Mouse (Mus musculus) cerebellum, postnatal 25 days (tissue): ENCODE results near the gene Mmp21.
"Not testable (repeated sequence)": the region's sequence is repeated elsewhere in the genome, so short reads cannot be mapped to it uniquely, and the experiment has no call there.

Source experiments
- DNase-seq, 2 experiments: peaks; one replicate each; pipeline ENCODE4 v3.0.0; 2021; ENCODE audit warnings: mixed read lengths in 2 of 2

Mmp21 gene

DNA sequence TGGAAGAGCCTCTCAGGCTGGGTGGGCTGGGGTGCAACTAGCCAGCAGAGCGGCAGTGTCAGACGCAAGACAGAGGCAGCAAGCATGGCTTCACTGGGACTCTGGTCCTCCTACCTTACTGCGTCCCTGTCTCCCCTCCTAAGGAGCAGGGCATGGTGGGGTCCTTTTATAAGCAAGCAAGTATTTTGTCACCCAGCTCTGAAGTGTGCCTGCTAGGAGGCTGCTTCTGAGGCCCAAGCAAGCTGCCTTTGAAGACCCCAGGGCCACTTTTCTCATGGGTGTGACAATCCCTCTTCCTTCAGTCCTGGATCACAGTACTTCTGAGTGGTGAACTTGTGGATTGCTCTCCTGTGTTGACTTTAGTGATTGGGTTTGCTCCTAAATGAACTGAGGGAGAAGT, at the start of gene Mmp21:
Gene Mmp21, minus strand, starts transcription at position 101 of the 400 bp plus-strand sequence.
- peak in 1 of 2 experiments; percentile 16 for DNase-seq

DNA sequence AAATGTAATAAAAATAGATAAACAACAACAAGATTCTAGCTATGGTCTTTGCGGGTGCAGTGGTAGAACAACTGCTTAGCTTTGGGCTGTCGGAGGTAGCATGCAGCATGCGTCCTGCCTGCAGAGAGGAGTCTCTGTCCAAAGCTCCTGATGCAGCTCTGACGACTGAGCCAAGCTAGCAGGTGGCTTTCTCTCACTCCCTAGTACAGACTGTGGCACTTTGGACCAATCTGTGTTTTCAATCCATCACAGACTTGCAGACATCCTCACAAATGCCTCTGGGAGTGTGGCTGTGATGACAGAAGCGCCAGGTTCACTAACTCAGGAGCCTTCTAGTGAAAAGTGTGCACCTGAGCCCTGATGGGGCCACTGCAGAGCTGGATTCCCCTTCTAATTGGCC, 49.5 kb upstream of the Mmp21 start:
- DNase-seq: peak; percentile 62 to 66

DNA sequence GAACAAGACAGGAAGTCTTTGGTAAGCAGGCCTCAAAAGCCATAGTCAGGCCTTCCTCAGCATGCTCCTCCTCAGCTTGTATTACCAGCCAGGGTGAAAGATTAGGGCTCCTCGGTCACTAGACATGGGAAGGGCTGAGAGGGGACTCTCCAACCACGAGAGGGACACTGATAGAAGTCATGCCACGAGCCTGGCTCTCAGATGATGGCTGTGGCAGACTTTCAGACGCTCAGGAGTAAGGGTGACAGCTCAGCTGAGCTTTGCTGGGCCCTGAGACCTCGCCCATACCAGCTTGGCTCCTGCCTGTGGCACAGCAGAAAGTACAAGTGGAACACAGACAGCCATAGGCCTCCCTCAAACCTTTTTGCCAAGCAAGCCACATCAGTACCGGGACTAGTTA, 47.2 kb upstream of the Mmp21 start:
- DNase-seq: no peak

DNA sequence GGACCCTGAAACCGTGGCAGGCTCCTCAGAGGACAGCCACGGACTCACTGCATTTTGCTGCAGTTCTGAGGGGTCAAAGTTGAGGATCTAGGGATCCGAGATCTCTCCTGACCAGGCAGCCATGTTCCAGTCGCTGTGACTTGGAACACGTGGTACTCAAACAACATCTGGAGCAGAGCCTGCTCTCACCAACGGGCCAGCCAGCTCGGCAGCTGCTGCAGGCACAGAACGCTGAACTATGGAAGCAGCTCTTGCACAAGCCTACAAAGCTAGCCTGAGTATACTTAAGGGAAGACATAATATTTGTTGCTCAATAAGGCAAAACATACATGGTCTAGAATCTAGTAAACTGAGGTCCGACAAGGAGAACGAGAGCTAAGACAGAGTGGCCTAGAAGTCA, 45.7 kb upstream of the Mmp21 start:
- DNase-seq: no peak

DNA sequence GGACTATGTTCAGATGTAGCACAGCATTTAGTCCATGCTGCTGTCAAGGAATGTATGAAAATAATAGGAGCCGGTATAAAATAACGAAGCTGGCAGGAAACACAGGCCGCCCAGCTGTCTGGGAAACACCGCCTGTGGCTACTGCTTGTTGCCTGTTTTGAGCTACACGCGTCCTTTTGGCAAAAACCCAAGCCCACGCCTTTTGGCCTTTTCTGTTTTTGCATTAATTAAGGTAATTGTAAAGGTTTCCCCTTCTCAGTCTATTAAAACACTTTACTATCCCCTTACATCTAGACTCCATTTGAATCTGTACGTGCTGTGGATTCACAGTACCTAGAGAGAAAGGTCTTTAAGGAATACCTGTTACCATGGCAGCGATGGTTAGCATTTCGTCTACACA, 45.0 kb upstream of the Mmp21 start:
- no peak for DNase-seq

DNA sequence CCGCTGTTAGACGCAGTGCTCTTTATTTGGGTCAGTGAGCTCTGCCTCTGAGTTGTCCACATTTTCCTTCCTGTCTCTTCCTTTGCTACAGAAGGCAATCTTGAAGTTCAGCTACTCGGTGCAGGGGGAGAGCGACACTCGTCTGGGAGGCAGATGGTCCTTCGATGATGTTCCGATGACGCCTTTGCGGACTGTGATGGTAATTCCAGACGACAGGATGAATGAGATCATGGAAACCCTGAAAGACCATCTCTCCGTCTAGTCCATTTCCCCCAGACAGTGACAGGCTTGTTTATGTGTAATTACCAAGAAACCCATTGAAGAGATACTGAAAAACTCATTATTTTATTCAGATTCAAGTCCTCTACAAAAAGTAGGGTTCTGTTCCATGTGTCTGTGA, 40.8 kb upstream of the Mmp21 start:
- DNase-seq: no peak

DNA sequence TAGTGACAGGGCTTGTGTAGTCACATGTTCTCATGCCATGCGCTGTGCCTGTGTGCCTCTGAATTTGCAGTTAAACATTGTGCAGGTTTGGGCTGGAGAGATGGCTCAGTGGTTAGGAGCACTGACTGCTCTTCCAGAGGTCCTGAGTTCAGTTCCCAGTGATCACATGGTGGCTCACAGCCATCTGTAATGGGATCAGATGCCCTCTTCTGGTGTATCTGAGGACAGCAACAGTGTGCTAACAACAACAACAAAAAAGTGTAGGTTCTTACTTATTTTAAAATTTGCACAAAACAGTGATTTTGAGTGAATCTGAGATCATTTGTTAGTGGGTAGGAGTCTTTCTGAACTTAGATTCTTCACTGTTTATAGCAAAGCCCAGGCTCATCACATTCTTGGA, 38.7 kb upstream of the Mmp21 start:
- no peak for DNase-seq

DNA sequence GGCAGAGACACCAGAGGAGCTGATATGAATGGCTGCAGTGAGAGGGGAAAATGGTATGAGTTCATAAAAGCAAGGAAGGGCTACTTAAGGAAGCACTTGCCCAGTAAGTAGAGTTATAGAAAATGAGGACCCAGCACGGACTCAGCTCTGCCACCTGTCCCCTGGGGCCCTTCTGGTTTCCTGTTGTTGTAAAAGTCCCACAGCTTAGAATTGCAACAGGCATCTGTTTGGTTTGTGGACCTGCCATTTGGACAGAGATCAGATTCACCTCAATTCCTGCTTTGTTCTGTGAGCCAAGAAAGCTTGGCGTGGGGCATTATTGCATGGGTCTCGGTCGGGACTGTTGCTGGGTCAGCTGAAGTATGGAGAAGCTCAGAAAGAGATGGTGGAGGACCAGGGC, 35.5 kb upstream of the Mmp21 start:
- DNase-seq: no peak

DNA sequence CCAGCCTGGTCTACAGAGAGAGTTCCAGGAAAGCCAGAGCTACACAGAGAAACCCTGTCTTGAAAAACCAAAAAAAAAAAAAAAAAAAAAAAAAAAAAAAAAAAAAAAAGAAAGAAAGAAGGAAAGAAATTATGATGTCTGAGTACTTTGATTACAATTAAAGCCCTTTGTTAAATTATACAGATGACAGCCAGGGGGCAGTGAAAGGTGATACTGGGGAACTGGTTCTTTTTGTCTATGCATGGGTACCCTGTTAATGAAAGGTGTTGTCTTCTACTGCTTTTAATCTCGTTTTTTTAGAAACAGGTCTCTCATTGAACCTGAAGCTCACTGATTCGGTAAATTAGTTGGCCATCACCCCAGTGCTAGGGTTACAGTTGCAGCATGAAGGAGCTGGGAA, 27.4 kb upstream of the Mmp21 start:
- DNase-seq: peak in 1 of 2 experiments; percentile 52

DNA sequence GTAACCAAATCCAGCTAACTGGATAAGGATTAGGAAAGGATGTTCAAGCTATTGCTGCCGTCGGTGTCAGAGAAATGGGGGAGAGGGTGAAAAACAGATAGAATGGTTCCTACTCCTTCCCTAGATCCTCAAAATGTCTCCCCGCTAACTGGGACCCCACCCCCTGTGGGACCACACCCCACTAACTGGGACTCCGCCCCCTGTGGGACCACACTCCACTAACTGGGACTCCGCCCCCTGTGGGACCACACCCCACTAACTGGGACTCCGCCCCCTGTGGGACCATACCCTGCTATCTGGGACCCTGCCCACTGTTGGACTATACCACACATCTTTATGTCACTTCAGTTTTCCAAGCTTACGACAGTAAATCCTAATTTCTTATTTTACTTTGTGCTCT, 24.0 kb upstream of the Mmp21 start:
- no peak for DNase-seq

DNA sequence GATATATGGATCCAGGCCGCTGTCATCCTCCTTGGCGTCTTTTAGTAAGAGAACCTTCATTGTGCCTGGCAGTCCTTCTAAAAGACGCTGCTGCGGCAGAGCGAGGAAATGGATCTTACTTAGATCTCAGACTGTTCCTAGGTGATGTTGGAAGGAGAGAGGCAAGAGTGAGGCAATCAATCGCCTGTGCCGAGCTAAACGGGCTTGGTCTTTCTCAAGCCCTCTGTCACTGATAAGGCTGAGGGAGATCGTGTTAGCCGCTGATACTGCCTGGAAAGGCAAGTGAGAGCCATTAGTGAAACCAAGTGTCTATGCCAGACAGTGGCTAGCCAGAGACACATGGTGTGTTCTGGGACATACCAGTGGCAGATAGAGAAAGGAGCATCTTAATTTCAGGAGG, 22.5 kb upstream of the Mmp21 start:
- DNase-seq: no peak

DNA sequence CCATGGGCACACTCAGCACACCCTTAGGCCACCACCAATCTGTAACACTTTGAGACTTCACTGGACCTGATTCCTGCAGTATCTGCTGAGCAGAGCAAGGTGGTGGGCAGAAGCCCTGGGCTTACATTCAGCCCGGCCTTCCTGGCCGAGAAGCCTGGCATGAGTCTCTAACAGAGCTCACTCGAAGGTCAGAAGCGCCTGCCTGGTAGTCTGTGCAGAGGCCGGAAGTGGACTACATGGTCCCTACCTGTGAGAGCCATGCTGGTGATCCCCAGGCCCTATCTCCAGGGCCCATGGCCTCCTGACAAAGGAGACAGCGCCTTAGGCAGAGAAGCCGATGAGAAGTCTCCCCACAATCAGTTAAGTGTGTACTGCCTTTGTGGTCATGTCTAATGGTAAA, 21.5 kb upstream of the Mmp21 start:
- no peak for DNase-seq

DNA sequence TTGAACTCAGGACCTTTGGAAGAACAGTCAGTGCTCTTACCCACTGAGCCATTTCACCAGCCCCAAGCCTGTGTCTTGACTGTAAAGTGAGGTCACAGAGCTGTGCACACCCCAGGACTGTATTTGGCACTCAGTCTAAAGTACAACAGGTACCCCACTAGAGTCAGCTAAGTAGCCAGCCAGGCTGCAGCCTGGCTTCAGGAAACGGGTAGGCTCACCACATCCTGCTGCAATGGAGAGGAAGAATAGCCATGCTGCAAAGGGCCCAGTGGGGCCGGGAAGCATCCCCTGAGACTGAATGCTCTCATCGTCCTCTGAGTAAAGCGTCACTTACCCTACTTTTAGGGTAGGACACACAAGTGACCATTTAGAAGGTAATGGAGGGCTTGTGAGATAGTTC, 20.0 kb upstream of the Mmp21 start:
- DNase-seq: no peak

DNA sequence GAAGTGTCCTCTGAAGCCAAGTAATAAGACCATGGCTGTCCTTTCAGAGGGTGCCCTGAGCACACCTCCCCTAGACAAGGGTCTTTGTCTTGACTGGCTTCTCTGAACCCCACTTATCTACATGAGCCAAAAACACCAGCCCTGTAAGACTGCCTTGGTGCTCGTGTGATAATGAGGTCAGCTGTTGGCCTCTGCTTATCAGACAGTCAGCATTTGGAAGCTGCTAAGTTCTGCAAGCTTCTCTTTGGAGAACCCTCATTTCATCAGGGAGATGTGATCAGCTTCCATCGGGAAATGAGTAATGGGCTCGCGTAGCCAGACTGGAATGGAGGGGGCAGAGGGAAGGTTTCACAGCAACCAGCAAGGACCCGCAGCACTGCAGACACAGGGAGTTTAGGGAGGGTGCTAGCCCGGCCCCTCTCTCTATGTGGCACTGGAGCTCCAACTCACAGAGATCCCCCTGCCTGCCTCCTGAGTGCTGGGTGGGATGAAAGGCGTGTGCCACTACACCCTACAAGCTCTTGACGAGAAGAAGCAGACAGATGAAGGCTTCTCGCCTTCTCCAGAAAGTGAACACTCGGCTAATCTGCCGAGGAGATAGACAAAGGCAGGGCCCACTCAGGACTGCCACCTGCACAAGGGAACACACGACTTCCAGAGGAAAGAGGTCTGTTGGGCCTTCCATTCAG, 18.3 kb upstream of the Mmp21 start:
- no peak for DNase-seq

DNA sequence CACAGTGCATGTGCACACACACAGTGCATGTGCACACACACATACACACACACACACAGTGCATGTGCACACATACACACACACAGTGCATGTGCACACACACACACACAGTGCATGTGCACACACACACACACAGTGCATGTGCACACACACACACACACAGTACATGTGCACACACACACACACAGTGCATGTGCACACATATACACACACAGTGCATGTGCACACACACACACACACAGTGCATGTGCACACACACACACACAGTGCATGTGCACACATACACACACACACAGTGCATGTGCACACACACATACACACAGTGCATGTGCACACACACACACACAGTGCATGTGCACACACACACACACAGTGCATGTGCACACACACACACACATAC, 5.8 kb upstream of the Mmp21 start:
- DNase-seq: not testable (repeated sequence)

DNA sequence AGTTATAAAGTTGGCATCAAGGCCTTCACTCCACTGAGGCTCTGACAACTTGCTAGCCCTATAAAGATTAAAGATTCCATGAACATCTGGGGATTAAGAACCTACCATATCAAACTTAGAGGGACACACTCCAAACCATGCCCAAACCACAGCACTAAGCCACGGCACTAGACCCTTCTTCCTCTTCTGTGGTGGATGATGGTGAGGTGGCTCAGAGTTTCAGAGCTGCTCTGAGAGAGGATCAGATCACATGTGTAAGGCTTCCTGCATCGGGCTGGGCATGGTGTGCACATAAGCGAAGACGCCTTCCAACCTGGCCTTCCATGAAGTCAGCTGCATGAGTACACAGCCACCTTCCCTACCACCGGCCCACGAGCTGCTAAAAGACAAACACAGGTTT, 4.8 kb upstream of the Mmp21 start:
- no peak for DNase-seq

DNA sequence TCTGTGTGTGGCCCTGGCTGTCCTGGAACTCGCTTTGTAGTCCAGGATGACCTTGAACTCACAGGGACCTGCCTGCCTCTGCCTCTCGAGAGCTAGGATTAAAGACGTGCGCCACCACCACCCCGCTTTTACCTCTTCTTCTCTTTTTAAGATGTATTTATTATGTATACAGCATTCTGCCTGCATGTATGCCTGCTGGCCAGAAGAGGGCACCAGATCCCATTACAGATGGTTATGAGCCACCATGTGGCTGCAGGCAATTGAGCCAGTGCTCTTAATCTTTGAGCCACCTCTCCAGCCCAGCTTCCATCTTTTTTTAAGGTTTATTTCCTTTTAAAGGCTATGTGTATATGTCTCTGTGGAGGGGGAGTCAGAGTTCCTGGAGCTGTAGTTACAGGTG, 4.2 kb upstream of the Mmp21 start:
- no peak for DNase-seq

DNA sequence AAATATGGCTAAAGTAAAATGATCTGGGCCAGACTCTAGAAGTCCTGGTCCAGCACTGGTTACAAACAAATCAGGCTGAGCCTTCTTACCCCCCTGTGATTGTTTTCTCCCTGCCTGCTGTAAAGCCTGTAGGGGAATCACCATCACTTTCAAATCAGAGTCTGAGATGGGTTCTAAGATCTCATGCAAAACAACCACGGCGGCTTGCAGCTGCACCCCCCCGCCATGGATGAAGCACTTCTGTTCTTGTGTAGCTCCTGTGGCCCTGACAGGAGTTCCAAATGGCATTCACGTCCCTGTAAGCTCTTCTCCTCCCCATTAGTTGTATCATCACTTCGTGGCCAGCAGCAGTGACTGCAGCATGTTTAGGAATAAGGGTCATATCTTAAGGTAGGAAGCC, 3.8 kb upstream of the Mmp21 start:
- DNase-seq: no peak

DNA sequence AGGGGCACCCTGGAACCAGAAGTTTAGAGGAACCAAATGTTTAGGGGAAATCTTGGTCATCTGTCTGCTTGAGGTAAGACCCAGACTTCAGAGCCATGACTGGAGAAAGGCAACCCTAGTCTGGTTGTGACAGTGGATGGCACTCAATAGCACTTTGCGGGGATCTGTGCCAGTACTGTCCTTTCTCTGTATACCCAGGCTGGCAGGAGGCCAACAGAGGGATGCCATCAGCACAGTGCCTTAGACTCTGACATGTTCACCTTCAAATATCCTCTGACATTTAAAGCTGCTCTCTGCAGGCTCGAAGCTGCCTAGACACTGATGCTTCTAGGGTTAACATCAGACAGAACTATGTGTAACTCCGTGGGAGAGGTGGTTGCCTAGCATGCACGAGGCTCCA, 422 bp downstream of the Mmp21 start:
- peak; percentile 54 to 75 for DNase-seq

DNA sequence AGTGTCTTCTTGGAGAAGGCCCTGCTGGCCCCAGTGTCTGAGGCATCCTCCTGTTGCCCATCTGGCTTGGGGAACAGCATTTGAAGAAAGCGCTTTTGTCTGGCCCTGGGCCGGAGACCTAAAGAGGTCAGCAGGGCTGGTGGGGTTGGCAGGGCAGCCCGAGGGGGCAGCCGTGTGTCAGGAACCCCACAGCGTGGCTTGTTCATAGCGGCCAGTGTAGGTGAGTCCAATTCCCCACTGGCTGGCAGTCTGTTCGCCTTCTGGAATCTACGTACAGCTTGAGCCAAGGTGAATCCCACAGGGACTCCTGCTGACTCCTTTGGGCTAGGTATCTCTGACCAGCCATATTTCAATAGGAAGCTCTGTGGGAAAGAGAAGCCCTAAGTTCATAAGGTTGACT, 1.1 kb downstream of the Mmp21 start:
- peak; percentile 80 to 84 for DNase-seq

DNA sequence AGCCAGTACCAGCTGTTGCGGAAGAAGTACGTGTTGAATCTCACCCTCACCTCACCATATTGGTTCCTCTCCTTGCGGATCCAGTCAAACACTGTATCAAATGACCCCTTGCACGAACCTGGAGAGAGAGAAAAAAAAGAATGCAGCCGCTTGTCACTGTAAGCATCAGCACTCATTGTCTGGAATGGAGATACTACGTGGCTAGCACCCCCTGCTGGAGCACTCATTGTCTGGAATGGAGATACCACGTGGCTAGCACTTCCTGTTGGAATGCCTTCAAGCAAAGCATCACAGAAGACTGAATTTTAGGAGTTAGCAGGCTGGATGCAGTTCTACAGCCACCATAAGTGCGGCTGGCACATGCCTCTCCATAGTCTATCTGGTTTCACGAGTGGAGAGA, 3.9 kb downstream of the Mmp21 start:
- no peak for DNase-seq

DNA sequence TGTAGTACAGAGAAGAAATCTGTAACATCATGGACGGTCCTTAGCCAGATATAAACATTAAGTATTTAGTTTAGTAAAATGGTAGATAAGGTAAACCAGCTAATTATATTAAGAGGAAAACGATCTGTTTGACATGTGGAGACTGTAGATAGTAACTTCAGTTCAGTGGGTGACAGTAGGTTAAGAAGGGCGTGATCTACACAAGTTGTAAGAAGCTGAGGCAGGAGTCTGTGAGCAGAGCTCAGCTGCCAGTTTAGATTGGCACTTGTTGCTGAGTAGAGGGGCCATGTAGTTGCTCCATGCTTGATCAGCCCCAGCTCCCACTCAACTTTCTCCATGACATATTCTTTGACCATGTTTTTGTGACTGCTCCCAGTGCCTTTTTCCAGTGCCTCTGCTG, 9.0 kb downstream of the Mmp21 start:
- DNase-seq: no peak

DNA sequence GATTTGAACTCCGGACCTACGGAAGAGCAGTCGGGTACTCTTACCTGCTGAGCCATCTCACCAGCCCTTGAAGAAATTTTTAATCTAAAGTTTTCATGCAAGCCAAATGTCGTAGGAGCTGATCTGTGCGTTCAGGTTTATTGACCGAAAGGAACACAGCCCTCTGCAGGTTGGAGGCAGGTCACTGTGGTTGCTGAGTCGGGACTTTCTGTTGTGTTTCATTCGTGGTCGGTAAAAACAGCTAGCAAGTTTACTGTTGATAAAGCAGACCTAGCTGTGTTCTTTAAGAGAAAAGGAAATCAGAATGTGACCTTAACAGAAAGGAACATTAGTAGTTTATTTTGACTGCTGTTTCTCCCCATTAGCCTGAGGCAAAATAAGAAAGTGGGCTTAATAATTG, 9.9 kb downstream of the Mmp21 start:
- DNase-seq: no peak

DNA sequence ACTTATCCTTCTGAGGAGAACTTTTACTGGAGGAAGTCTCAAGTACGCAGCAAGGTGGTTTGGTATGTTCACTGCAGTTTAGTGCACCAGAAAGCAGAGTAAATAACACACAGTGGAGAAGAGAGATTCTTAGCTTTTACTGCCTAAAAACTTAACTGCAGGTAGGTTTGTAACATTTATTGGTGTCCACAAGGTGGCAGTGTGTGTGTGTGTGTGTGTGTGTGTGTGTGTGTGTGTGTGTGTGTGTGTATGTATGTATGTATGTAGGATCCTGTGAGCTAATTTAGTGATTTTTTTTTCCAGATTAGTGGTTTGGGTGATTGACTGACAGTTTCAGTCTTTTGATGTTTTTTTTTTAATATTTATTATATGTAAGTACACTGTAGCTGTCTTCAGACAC, 10.8 kb downstream of the Mmp21 start:
- peak in 1 of 2 experiments; percentile 52 for DNase-seq

DNA sequence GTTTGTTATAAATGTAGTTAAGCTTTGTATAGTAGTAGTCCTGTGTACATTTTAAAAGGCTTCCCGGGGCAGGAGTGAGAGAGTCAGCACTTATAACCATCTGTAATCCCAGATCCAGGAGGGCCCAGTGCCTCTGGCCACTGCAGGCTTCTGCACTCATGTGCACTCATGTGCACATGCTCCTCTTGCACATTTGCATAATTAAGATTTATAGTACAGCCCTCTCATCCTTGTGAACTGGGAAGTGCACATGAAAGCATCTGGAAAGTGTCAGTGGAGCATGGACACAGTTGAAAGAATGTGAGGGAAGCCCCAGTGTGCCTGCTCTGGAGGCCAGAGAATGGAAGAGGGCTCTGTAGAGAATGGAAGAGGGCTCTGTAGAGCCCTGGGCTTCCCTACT, 17.4 kb downstream of the Mmp21 start:
- no peak for DNase-seq

DNA sequence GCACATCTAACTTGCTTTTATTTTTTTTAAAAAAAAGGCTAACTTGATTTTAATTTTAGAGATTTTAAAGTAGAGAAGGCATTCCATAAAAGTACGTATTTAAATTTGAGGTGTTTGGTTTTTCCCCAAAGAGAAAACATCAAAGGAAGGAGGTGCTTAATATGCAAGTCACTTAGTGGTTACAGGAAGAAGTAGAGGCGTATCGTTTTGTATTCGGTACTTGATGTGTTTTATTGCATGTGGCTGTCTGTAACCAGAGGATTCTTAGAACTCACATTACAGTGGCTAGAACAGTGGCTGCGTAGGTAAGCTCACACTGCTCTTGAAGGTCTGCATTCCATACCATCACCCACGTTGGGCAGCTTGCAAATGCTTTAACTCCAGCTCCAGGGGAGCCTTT, 34.1 kb downstream of the Mmp21 start:
- no peak for DNase-seq
